Mouse (Mus musculus): ENCODE measurements around the gene Olfr1496. TPM values are rescaled to one million over a fixed set of nuclear protein-coding genes. Genes with fewer than 3 reads are reported as not detected.

Gene Olfr1496
- polyA plus RNA-seq, 1 experiment = not detected

GRCm38 (mm10) chr19:13818827-13819226, 41.1 kb downstream of the Olfr1496 start:
- Histone ChIP-seq H3K4me3 (replicated peaks; ENCODE audit: insufficient read depth, low read depth, low read length) (no peak overlapping the region), H3K27me3 (ENCODE audit: control insufficient read depth, insufficient read depth, low read length) (no peaks in the 10 kb centered on the region), H3K27ac (ENCODE audit: insufficient read depth, low read length) (no peak overlapping the region), H3K4me1 (ENCODE audit: control insufficient read depth, insufficient read depth, low read length) (no peaks in the 10 kb centered on the region)
- TF ChIP-seq CTCF (IDR thresholded peaks at IDR 0.05; ENCODE audit: borderline replicate concordance, insufficient read depth, low read depth, low read length) = peak; percentile 3; the same call in 1 of the 2 replicates
- TF ChIP-seq POLR2A (IDR thresholded peaks at IDR 0.05; ENCODE audit: borderline replicate concordance, insufficient read depth, low read length) = no peak
- WGBS = 31% methylated on average over 5 of the region's 5 CpGs
- peak in 1 of 2 experiments; percentile 4 for DNase-seq

- no peak within 1 kb of the TSS for H3K27ac ChIP-seq (ENCODE audit: insufficient read depth, low read length)
- TF ChIP-seq CTCF (IDR thresholded peaks at IDR 0.05; ENCODE audit: borderline replicate concordance, insufficient read depth, low read depth, low read length) (no peak), POLR2A (IDR thresholded peaks at IDR 0.05; ENCODE audit: borderline replicate concordance, insufficient read depth, low read length) (no peak)
- no peaks in the 10 kb centered on the region for H3K27me3 ChIP-seq (ENCODE audit: control insufficient read depth, insufficient read depth, low read length)
- DNase-seq = no peak
- H3K4me1 ChIP-seq (ENCODE audit: control insufficient read depth, insufficient read depth, low read length) = no peaks in the 10 kb centered on the region
- no peak within 1 kb of the TSS for H3K4me3 ChIP-seq (replicated peaks; ENCODE audit: insufficient read depth, low read depth, low read length)
Measured at GRCm38 (mm10) chr19:13819347-13819746, 41.7 kb downstream of the Olfr1496 start, which contains the start of gene Olfr1499. Gene Olfr1499 (minus strand): TSS chr19:13819447.

- H3K27me3 ChIP-seq (ENCODE audit: control insufficient read depth, insufficient read depth, low read length) = no peaks in the 10 kb centered on the region
- WGBS = 56% methylated on average over 5 of the region's 5 CpGs
- no peak overlapping the region for H3K27ac ChIP-seq (ENCODE audit: insufficient read depth, low read length)
- no peak for DNase-seq
- H3K4me3 ChIP-seq (replicated peaks; ENCODE audit: insufficient read depth, low read depth, low read length) = no peak overlapping the region
- no peak for TF ChIP-seq CTCF (IDR thresholded peaks at IDR 0.05; ENCODE audit: borderline replicate concordance, insufficient read depth, low read depth, low read length)
- TF ChIP-seq POLR2A (IDR thresholded peaks at IDR 0.05; ENCODE audit: borderline replicate concordance, insufficient read depth, low read length) = no peak
- H3K4me1 ChIP-seq (ENCODE audit: control insufficient read depth, insufficient read depth, low read length) = no peaks in the 10 kb centered on the region
Measured at GRCm38 (mm10) chr19:13820847-13821246, 43.2 kb downstream of the Olfr1496 start.

GRCm38 (mm10) chr19:13828447-13828846, 50.8 kb downstream of the Olfr1496 start:
- TF ChIP-seq POLR2A (IDR thresholded peaks at IDR 0.05; ENCODE audit: borderline replicate concordance, insufficient read depth, low read length) = no peak
- no peak for TF ChIP-seq CTCF (IDR thresholded peaks at IDR 0.05; ENCODE audit: borderline replicate concordance, insufficient read depth, low read depth, low read length)
- no peak for DNase-seq
- H3K27ac ChIP-seq (ENCODE audit: insufficient read depth, low read length) = no peak overlapping the region
- H3K4me3 ChIP-seq (replicated peaks; ENCODE audit: insufficient read depth, low read depth, low read length) = no peak overlapping the region
- 52% methylated on average over 3 of the region's 3 CpGs for WGBS
- no peaks in the 10 kb centered on the region for H3K4me1 ChIP-seq (ENCODE audit: control insufficient read depth, insufficient read depth, low read length)
- H3K27me3 ChIP-seq (ENCODE audit: control insufficient read depth, insufficient read depth, low read length) = no peaks in the 10 kb centered on the region

DNA sequence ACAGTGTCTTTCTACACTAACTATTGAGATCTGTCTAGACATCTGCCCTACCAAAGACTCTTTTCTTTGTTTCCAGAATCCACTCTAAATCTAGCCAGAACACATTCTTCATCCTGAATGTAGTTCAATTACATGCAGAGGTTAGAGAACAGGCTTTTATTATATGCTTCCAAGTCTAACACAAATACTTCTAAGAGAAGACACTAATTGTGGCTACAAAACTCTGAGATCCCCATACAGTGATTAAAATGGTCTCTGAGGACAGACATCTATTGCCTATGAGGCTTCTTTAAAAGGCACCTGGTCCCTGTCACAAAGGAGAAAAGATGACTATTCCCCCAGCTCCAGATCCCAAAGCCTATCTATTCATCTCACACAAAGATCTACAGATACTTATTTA, 52.7 kb downstream of the Olfr1496 start, which contains the start of gene Olfr1500:
Gene Olfr1500, minus strand, starts transcription at position 101 of the 400 bp plus-strand sequence.
- H3K27ac ChIP-seq (ENCODE audit: insufficient read depth, low read length) = no peak within 1 kb of the TSS
- H3K27me3 ChIP-seq (ENCODE audit: control insufficient read depth, insufficient read depth, low read length) = no peaks in the 10 kb centered on the region
- TF ChIP-seq POLR2A (IDR thresholded peaks at IDR 0.05; ENCODE audit: borderline replicate concordance, insufficient read depth, low read length) = no peak
- TF ChIP-seq CTCF (IDR thresholded peaks at IDR 0.05; ENCODE audit: borderline replicate concordance, insufficient read depth, low read depth, low read length) = no peak
- no peaks in the 10 kb centered on the region for H3K4me1 ChIP-seq (ENCODE audit: control insufficient read depth, insufficient read depth, low read length)
- DNase-seq = no peak
- no peak within 1 kb of the TSS for H3K4me3 ChIP-seq (replicated peaks; ENCODE audit: insufficient read depth, low read depth, low read length)

Other genes with a start within 250 kb of the Olfr1496 start
- gene Olfr1480, start 250.0 kb upstream of the Olfr1496 start, polyA plus RNA-seq (2012; rRNA removed) = not detected in 2 replicates
- not detected in 2 replicates for gene Olfr1484, start 194.4 kb upstream of the Olfr1496 start, polyA plus RNA-seq (2012; rRNA removed)
- gene Olfr1487, start 160.5 kb upstream of the Olfr1496 start, polyA plus RNA-seq (2012; rRNA removed) = not detected in 2 replicates
- not detected in 2 replicates for gene Olfr1489, start 146.3 kb upstream of the Olfr1496 start, polyA plus RNA-seq (2012; rRNA removed)
- not detected in 2 replicates for gene Olfr1490, start 126.8 kb upstream of the Olfr1496 start, polyA plus RNA-seq (2012; rRNA removed)
- gene Olfr1491, start 80.6 kb upstream of the Olfr1496 start, polyA plus RNA-seq (2012; rRNA removed) = not detected in 2 replicates
- not detected in 2 replicates for gene Olfr1493-ps1, start 54.6 kb upstream of the Olfr1496 start, polyA plus RNA-seq (2012; rRNA removed)
- not detected in 2 replicates for gene Olfr1494, start 38.1 kb upstream of the Olfr1496 start, polyA plus RNA-seq (2012; rRNA removed)
- not detected in 2 replicates for gene Olfr1495, start 13.3 kb upstream of the Olfr1496 start, polyA plus RNA-seq (2012; rRNA removed)
- not detected in 2 replicates for gene Olfr1497, start 20.3 kb downstream of the Olfr1496 start, polyA plus RNA-seq (2012; rRNA removed)
- gene Olfr1499, start 41.6 kb downstream of the Olfr1496 start, polyA plus RNA-seq (2012; rRNA removed) = not detected in 2 replicates
- not detected in 2 replicates for gene Olfr1500, start 52.6 kb downstream of the Olfr1496 start, polyA plus RNA-seq (2012; rRNA removed)
- gene Olfr1501, start 72.8 kb downstream of the Olfr1496 start, polyA plus RNA-seq (2012; rRNA removed) = not detected in 2 replicates
- not detected in 2 replicates for gene Olfr1502, start 83.9 kb downstream of the Olfr1496 start, polyA plus RNA-seq (2012; rRNA removed)
- gene Olfr1504, start 120.0 kb downstream of the Olfr1496 start, polyA plus RNA-seq (2012; rRNA removed) = not detected in 2 replicates
- not detected in 2 replicates for gene Olfr1505, start 135.7 kb downstream of the Olfr1496 start, polyA plus RNA-seq (2012; rRNA removed)